Mouse (Mus musculus): ENCODE results near the gene Ndufaf8. TPM values are rescaled to one million over a fixed set of nuclear protein-coding genes. Genes with fewer than 3 reads are reported as not detected.

Ndufaf8 gene
- 64.7 and 78.3 TPM in 2 replicates for polyA plus RNA-seq (2015; fragmentation: Nextera tagmentation; extraction: Ambion mirVana)

GRCm38 (mm10) chr11:120098588-120099511 is at the start of gene Ndufaf8, which contains the start of gene Tepsin:
Ndufaf8 (plus strand) TSS chr11:120098928.
Tepsin (minus strand) TSS chr11:120098731.
- under 1% methylated on average over 77 of the region's 77 CpGs for WGBS
- Histone ChIP-seq H3K9me3 (ENCODE audit: control insufficient read depth, low read length) (no peaks in the 10 kb centered on the region), H3K36me3 (ENCODE audit: control insufficient read depth, insufficient read depth, low read length) (peaks cover 13% of the 10 kb centered on the region), H3K27me3 (ENCODE audit: control insufficient read depth, insufficient read depth, low read depth, low read length) (no peaks in the 10 kb centered on the region), H3K4me2 (ENCODE audit: low read depth, low read length) (peak within 1 kb of the TSS; percentile 92), H3K27ac (ENCODE audit: low read length) (peak within 1 kb of the TSS; percentile 93), H3K9ac (ENCODE audit: low read length) (peak within 1 kb of the TSS; percentile 94), H3K4me1 (replicated peaks; ENCODE audit: control insufficient read depth, insufficient read depth, low read length) (peaks cover 11% of the 10 kb centered on the region), H3K4me3 (ENCODE audit: low read length) (peak within 1 kb of the TSS; percentile 85)
- peak; percentile 99 for ATAC-seq (ENCODE audit: low read depth)

- H3K27ac ChIP-seq (ENCODE audit: low read length) = no peak overlapping the region
- H3K9me3 ChIP-seq (ENCODE audit: control insufficient read depth, low read length) = no peaks in the 10 kb centered on the region
- H3K9ac ChIP-seq (ENCODE audit: low read length) = no peak overlapping the region
- H3K36me3 ChIP-seq (ENCODE audit: control insufficient read depth, insufficient read depth, low read length) = no peaks in the 10 kb centered on the region
- peaks cover 22% of the 10 kb centered on the region for H3K4me1 ChIP-seq (replicated peaks; ENCODE audit: control insufficient read depth, insufficient read depth, low read length)
- no peak overlapping the region for H3K4me2 ChIP-seq (ENCODE audit: low read depth, low read length)
- no peak overlapping the region for H3K4me3 ChIP-seq (ENCODE audit: low read length)
- no peak for ATAC-seq (ENCODE audit: low read depth)
- peaks cover 29% of the 10 kb centered on the region for H3K27me3 ChIP-seq (ENCODE audit: control insufficient read depth, insufficient read depth, low read depth, low read length)
- WGBS = 71% methylated on average over 8 of the region's 8 CpGs
These were observed 49.7 kb upstream of the Ndufaf8 start for GRCm38 (mm10) chr11:120049067-120049466.

GRCm38 (mm10) chr11:120051124-120051811 is 47.5 kb upstream of the Ndufaf8 start:
- no peak overlapping the region for H3K4me2 ChIP-seq (ENCODE audit: low read depth, low read length)
- H3K9ac ChIP-seq (ENCODE audit: low read length) = 0 out of 2 replicates have a peak overlapping the region, but pooled peaks have one; percentile 20
- H3K9me3 ChIP-seq (ENCODE audit: control insufficient read depth, low read length) = no peaks in the 10 kb centered on the region
- no peak overlapping the region for H3K27ac ChIP-seq (ENCODE audit: low read length)
- no peaks in the 10 kb centered on the region for H3K36me3 ChIP-seq (ENCODE audit: control insufficient read depth, insufficient read depth, low read length)
- WGBS = 49% methylated on average over 14 of the region's 14 CpGs
- peaks cover 26% of the 10 kb centered on the region for H3K27me3 ChIP-seq (ENCODE audit: control insufficient read depth, insufficient read depth, low read depth, low read length)
- peaks cover 19% of the 10 kb centered on the region for H3K4me1 ChIP-seq (replicated peaks; ENCODE audit: control insufficient read depth, insufficient read depth, low read length)
- no peak for ATAC-seq (ENCODE audit: low read depth)
- H3K4me3 ChIP-seq (ENCODE audit: low read length) = no peak overlapping the region

GRCm38 (mm10) chr11:120052274-120052673 is 46.5 kb upstream of the Ndufaf8 start:
- 54% methylated on average over 9 of the region's 9 CpGs for WGBS
- ATAC-seq (ENCODE audit: low read depth) = peak; percentile 59
- Histone ChIP-seq H3K9ac (ENCODE audit: low read length) (no peak overlapping the region), H3K4me1 (replicated peaks; ENCODE audit: control insufficient read depth, insufficient read depth, low read length) (peaks cover 14% of the 10 kb centered on the region; the same call in 1 of the 2 replicates), H3K36me3 (ENCODE audit: control insufficient read depth, insufficient read depth, low read length) (no peaks in the 10 kb centered on the region), H3K4me2 (ENCODE audit: low read depth, low read length) (no peak overlapping the region), H3K9me3 (ENCODE audit: control insufficient read depth, low read length) (no peaks in the 10 kb centered on the region), H3K27ac (ENCODE audit: low read length) (no peak overlapping the region), H3K27me3 (ENCODE audit: control insufficient read depth, insufficient read depth, low read depth, low read length) (peaks cover 16% of the 10 kb centered on the region), H3K4me3 (ENCODE audit: low read length) (no peak overlapping the region)

- H3K9ac ChIP-seq (ENCODE audit: low read length) = no peak overlapping the region
- H3K4me2 ChIP-seq (ENCODE audit: low read depth, low read length) = no peak overlapping the region
- peaks cover under 1% of the 10 kb centered on the region; the same call in 1 of the 2 replicates for H3K27me3 ChIP-seq (ENCODE audit: control insufficient read depth, insufficient read depth, low read depth, low read length)
- H3K9me3 ChIP-seq (ENCODE audit: control insufficient read depth, low read length) = no peaks in the 10 kb centered on the region
- no peaks in the 10 kb centered on the region for H3K36me3 ChIP-seq (ENCODE audit: control insufficient read depth, insufficient read depth, low read length)
- no peak overlapping the region for H3K4me3 ChIP-seq (ENCODE audit: low read length)
- peaks cover 2% of the 10 kb centered on the region; the same call in 1 of the 2 replicates for H3K4me1 ChIP-seq (replicated peaks; ENCODE audit: control insufficient read depth, insufficient read depth, low read length)
- H3K27ac ChIP-seq (ENCODE audit: low read length) = no peak overlapping the region
- 60% methylated on average over 4 of the region's 4 CpGs for WGBS
- no peak for ATAC-seq (ENCODE audit: low read depth)
These were observed 44.9 kb upstream of the Ndufaf8 start for GRCm38 (mm10) chr11:120053846-120054245.

GRCm38 (mm10) chr11:120055953-120056732 is 42.6 kb upstream of the Ndufaf8 start:
- Histone ChIP-seq H3K4me3 (ENCODE audit: low read length) (no peak overlapping the region), H3K27ac (ENCODE audit: low read length) (no peak overlapping the region), H3K27me3 (ENCODE audit: control insufficient read depth, insufficient read depth, low read depth, low read length) (no peaks in the 10 kb centered on the region), H3K9me3 (ENCODE audit: control insufficient read depth, low read length) (no peaks in the 10 kb centered on the region), H3K4me1 (replicated peaks; ENCODE audit: control insufficient read depth, insufficient read depth, low read length) (peaks cover 2% of the 10 kb centered on the region; the same call in 1 of the 2 replicates), H3K4me2 (ENCODE audit: low read depth, low read length) (no peak overlapping the region), H3K9ac (ENCODE audit: low read length) (no peak overlapping the region), H3K36me3 (ENCODE audit: control insufficient read depth, insufficient read depth, low read length) (no peaks in the 10 kb centered on the region)
- WGBS = 71% methylated on average over 12 of the region's 12 CpGs
- no peak for ATAC-seq (ENCODE audit: low read depth)

- Histone ChIP-seq H3K27me3 (ENCODE audit: control insufficient read depth, insufficient read depth, low read depth, low read length) (no peaks in the 10 kb centered on the region), H3K4me2 (ENCODE audit: low read depth, low read length) (no peak overlapping the region), H3K36me3 (ENCODE audit: control insufficient read depth, insufficient read depth, low read length) (peaks cover 4% of the 10 kb centered on the region; the same call in 1 of the 2 replicates), H3K9me3 (ENCODE audit: control insufficient read depth, low read length) (no peaks in the 10 kb centered on the region), H3K9ac (ENCODE audit: low read length) (no peak overlapping the region), H3K4me1 (replicated peaks; ENCODE audit: control insufficient read depth, insufficient read depth, low read length) (no peaks in the 10 kb centered on the region), H3K4me3 (ENCODE audit: low read length) (no peak overlapping the region), H3K27ac (ENCODE audit: low read length) (no peak overlapping the region)
- WGBS = 67% methylated on average over 8 of the region's 8 CpGs
- ATAC-seq (ENCODE audit: low read depth) = no peak
These were observed 38.1 kb upstream of the Ndufaf8 start for GRCm38 (mm10) chr11:120060634-120061033.

- Histone ChIP-seq H3K4me3 (ENCODE audit: low read length) (no peak overlapping the region), H3K4me1 (replicated peaks; ENCODE audit: control insufficient read depth, insufficient read depth, low read length) (no peaks in the 10 kb centered on the region), H3K4me2 (ENCODE audit: low read depth, low read length) (no peak overlapping the region), H3K9ac (ENCODE audit: low read length) (no peak overlapping the region), H3K9me3 (ENCODE audit: control insufficient read depth, low read length) (no peaks in the 10 kb centered on the region), H3K36me3 (ENCODE audit: control insufficient read depth, insufficient read depth, low read length) (peaks cover 8% of the 10 kb centered on the region), H3K27me3 (ENCODE audit: control insufficient read depth, insufficient read depth, low read depth, low read length) (no peaks in the 10 kb centered on the region), H3K27ac (ENCODE audit: low read length) (no peak overlapping the region)
- no peak for ATAC-seq (ENCODE audit: low read depth)
- WGBS = 69% methylated on average over 5 of the region's 5 CpGs
These were observed 35.4 kb upstream of the Ndufaf8 start for GRCm38 (mm10) chr11:120063326-120063725.
